Mouse (Mus musculus) kidney, embryonic 16.5 days (tissue): ENCODE results near the gene Kat14. TPM values are rescaled to one million over a fixed set of nuclear protein-coding genes. Genes with fewer than 3 reads are reported as not detected.

Source experiments
- ATAC-seq: fragments of 200-750 bp; cut with Nextera tagmentation; 2 replicates; pipeline ENCODE4 v1.8.0; 2017; ENCODE audit warnings: moderate TSS enrichment; ENCODE audit not compliant: low FRiP score, low TSS enrichment
- H3K27ac ChIP-seq: fragments of 300-500 bp; sonication (generic); 2 replicates; pipeline ENCODE4 v1.5.1; 2014; ENCODE audit warnings: low read length
- H3K27me3 ChIP-seq: fragments of 300-500 bp; sonication (generic); 2 replicates; pipeline ENCODE4 v1.6.1; 2014; ENCODE audit warnings: low read length, control low read depth, mixed read lengths; ENCODE audit not compliant: insufficient read depth
- H3K36me3 ChIP-seq: fragments of 300-500 bp; sonication (generic); 2 replicates; pipeline ENCODE4 v1.6.1; 2014; ENCODE audit warnings: low read length, control low read depth, mixed read lengths; ENCODE audit not compliant: insufficient read depth
- H3K4me1 ChIP-seq: fragments of 300-500 bp; sonication (generic); 2 replicates; pipeline ENCODE4 v1.6.1; 2014; ENCODE audit warnings: low read length, control low read depth, mixed read lengths; ENCODE audit not compliant: insufficient read depth
- H3K4me2 ChIP-seq: fragments of 300-500 bp; sonication (generic); replicated peaks from 2 replicates; pipeline ENCODE4 v1.6.1; 2014; ENCODE audit warnings: low read depth, low read length
- H3K4me3 ChIP-seq: fragments of 300-500 bp; sonication (generic); 2 replicates; pipeline ENCODE4 v1.5.1; 2014; ENCODE audit warnings: mild to moderate bottlenecking, low read length
- H3K9ac ChIP-seq: fragments of 300-500 bp; sonication (generic); replicated peaks from 2 replicates; pipeline ENCODE4 v1.6.1; 2014; ENCODE audit warnings: low read length
- H3K9me3 ChIP-seq: fragments of 300-500 bp; sonication (generic); 2 replicates; pipeline ENCODE4 v1.6.1; 2016; ENCODE audit warnings: low read length, control low read depth
- WGBS: fragments of 180-500 bp; shearing (Covaris S2); extraction: QIAGEN DNeasy Blood & Tissue Kit; methylation state at CpG from one replicate; pipeline ENCODE4 v1.1.7; 2014; 5-methylcytosine and 5-hydroxymethylcytosine counted together
- polyA plus RNA-seq: library from polyadenylated mRNA; unstranded; fragments of >200 nt; fragmentation: Nextera tagmentation; extraction: Ambion mirVana; gene quantifications from 2 replicates; pipeline ENCODE4 v1.2.1, GENCODE M21; 2015

Gene Kat14
- polyA plus RNA-seq, 1 experiment from 2014 or later, result 52.5 TPM

DNA sequence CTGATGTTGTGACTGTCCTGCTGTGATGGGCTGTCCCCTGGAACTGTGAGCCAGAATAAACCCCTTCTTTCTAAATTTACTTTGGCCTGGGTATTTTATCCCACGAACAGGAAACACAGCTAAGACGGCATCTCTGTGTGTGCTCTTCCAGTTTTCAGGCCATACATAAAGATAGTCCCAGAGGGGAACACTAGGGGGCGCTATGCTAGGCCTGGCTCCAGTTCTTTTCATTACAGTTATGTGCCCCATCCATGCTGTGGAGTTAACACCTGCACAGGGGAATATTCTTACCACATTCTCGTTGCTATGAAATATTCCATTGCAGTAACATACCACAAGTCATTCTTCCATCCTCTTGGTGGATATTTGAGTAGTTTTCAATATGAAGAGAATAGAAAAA is 69.6 kb downstream of the Kat14 start:
- Histone ChIP-seq H3K4me1 (no peaks in the 10 kb centered on the region), H3K27me3 (no peaks in the 10 kb centered on the region), H3K9ac (no peak overlapping the region), H3K9me3 (no peaks in the 10 kb centered on the region), H3K36me3 (no peaks in the 10 kb centered on the region), H3K4me3 (no peak overlapping the region), H3K4me2 (no peak overlapping the region), H3K27ac (no peak overlapping the region)
- ATAC-seq, result no peak
- WGBS, result 57% methylated on average over 4 of the region's 4 CpGs

DNA sequence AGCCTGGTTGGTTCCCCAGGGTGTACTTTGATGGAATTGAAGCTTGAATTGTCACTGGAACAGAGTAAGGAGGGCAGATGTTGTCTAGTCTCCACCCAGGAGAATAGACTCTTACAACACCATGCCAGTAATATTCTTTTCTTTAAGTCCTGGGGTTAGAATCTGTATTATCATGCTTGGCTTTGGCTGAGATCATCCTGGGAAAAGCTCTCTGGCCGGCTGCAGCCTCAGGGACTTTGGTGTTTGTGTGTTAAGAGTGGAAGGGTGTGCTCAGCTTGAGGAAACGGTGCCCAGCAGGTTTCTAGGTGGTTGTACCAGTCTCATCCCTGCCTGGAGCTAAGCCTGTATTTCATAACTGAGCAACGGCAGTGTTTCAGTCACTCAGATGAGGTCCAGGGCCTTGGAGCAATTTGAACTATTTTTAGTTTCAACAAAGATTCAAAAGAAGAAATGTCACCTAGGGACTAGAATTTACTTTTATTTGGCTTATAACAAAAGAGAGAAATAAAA is 70.5 kb downstream of the Kat14 start:
- 69% methylated on average over 3 of the region's 3 CpGs for WGBS
- no peak overlapping the region for H3K9ac ChIP-seq
- no peaks in the 10 kb centered on the region for H3K4me1 ChIP-seq
- no peak for ATAC-seq
- H3K9me3 ChIP-seq, result no peaks in the 10 kb centered on the region
- H3K4me3 ChIP-seq, result no peak overlapping the region
- no peaks in the 10 kb centered on the region for H3K27me3 ChIP-seq
- H3K4me2 ChIP-seq, result no peak overlapping the region
- H3K27ac ChIP-seq, result no peak overlapping the region
- no peaks in the 10 kb centered on the region for H3K36me3 ChIP-seq

GRCm38 (mm10) chr2:144441386-144441915 is 72.7 kb downstream of the Kat14 start:
- H3K9me3 ChIP-seq, result no peaks in the 10 kb centered on the region
- H3K27ac ChIP-seq, result no peak overlapping the region
- no peak overlapping the region for H3K4me2 ChIP-seq
- no peak overlapping the region for H3K4me3 ChIP-seq
- 62% methylated on average over 11 of the region's 11 CpGs for WGBS
- no peaks in the 10 kb centered on the region for H3K27me3 ChIP-seq
- no peak for ATAC-seq
- H3K4me1 ChIP-seq, result no peaks in the 10 kb centered on the region
- no peaks in the 10 kb centered on the region for H3K36me3 ChIP-seq
- H3K9ac ChIP-seq, result no peak overlapping the region

- Histone ChIP-seq H3K27me3 (no peaks in the 10 kb centered on the region), H3K4me1 (no peaks in the 10 kb centered on the region), H3K27ac (no peak overlapping the region), H3K9me3 (no peaks in the 10 kb centered on the region), H3K4me2 (no peak overlapping the region), H3K9ac (no peak overlapping the region), H3K36me3 (no peaks in the 10 kb centered on the region), H3K4me3 (no peak overlapping the region)
- no peak for ATAC-seq
- WGBS, result 87% methylated on average over 7 of the region's 7 CpGs
Observed at GRCm38 (mm10) chr2:144446360-144446999, 77.7 kb downstream of the Kat14 start.

DNA sequence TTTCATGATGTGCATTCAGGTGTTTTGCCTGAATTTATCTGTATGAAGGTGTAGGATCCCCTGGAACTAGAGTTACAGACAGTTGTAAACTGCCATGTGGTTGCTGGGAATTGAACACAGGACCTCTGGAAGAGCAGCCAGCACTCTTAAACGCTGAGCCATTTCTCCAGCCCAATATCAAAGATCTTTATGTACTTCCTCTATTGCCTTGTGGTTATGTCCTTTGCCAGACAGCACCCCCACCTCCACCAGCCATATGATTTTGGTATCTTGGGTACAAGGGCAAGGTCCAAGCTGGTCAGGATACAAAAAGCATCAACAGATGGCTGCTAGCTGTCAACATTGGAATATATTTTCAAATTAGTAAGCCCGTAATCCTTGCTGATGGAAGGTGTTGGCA is 81.6 kb downstream of the Kat14 start:
- Histone ChIP-seq H3K9ac (no peak overlapping the region), H3K36me3 (no peaks in the 10 kb centered on the region), H3K27me3 (peaks cover 5% of the 10 kb centered on the region), H3K27ac (no peak overlapping the region), H3K4me1 (no peaks in the 10 kb centered on the region), H3K4me2 (no peak overlapping the region), H3K4me3 (no peak overlapping the region), H3K9me3 (no peaks in the 10 kb centered on the region)
- WGBS, result 74% methylated on average over 2 of the region's 2 CpGs
- ATAC-seq, result no peak

- ATAC-seq, result peak; percentile 77; the same call in 1 of the 2 replicates
- Histone ChIP-seq H3K27me3 (peaks cover 7% of the 10 kb centered on the region), H3K27ac (no peak overlapping the region), H3K4me2 (no peak overlapping the region), H3K36me3 (no peaks in the 10 kb centered on the region), H3K9ac (no peak overlapping the region), H3K4me1 (no peaks in the 10 kb centered on the region), H3K9me3 (no peaks in the 10 kb centered on the region), H3K4me3 (no peak overlapping the region)
- 14% methylated on average over 8 of the region's 8 CpGs for WGBS
Observed at GRCm38 (mm10) chr2:144452364-144453008, 83.7 kb downstream of the Kat14 start.

Other genes with a start within 250 kb of the Kat14 start
- gene Mgme1, start 98.3 kb upstream of the Kat14 start, polyA plus RNA-seq, result 28.7 and 29.8 TPM in 2 replicates
- gene Snx5, start 98.1 kb upstream of the Kat14 start, polyA plus RNA-seq, result 118 and 122 TPM in 2 replicates
- gene Ovol2, start 36.8 kb upstream of the Kat14 start, polyA plus RNA-seq, result 1.1 and 1.2 TPM in 2 replicates
- gene Pet117, start within 50 bp of the Kat14 start, polyA plus RNA-seq, result 0.56 TPM in 1 of 2 replicates, not detected in the other
- 1.2 and 1.4 TPM in 2 replicates for gene Dzank1, start 158.4 kb downstream of the Kat14 start, polyA plus RNA-seq
- 27.0 and 31.6 TPM in 2 replicates for gene Polr3f, start 158.7 kb downstream of the Kat14 start, polyA plus RNA-seq
- 95.7 and 99.2 TPM in 2 replicates for gene Rbbp9, start 181.9 kb downstream of the Kat14 start, polyA plus RNA-seq
- 117 and 123 TPM in 2 replicates for gene Sec23b, start 187.2 kb downstream of the Kat14 start, polyA plus RNA-seq
- 33.1 and 39.5 TPM in 2 replicates for gene Smim26, start 225.1 kb downstream of the Kat14 start, polyA plus RNA-seq
- gene Dtd1, start 230.9 kb downstream of the Kat14 start, polyA plus RNA-seq, result 46.9 and 47.0 TPM in 2 replicates